Mouse (Mus musculus) liver, postnatal 0 days (tissue): ENCODE results near the gene Map3k9.

Experiments
- CTCF ChIP-seq: sonication (generic); IDR thresholded peaks from 2 replicates; pipeline ENCODE4 v1.5.1; 2016; ENCODE audit warnings: antibody characterized with exemption, low read depth
- EP300 ChIP-seq: IDR thresholded peaks from 2 replicates; pipeline ENCODE4 v1.6.1; 2016; ENCODE audit warnings: antibody characterized with exemption, low read depth, mild to moderate bottlenecking

GRCm38 (mm10) chr12:81781105-81781909 is at the start of gene Map3k9:
- TF ChIP-seq CTCF: no peak; the same call in 1 of the 2 replicates
- TF ChIP-seq EP300: no peak
